Mouse (Mus musculus): ENCODE measurements around the gene Lsg1. TPM values are rescaled to one million over a fixed set of nuclear protein-coding genes. Genes with fewer than 3 reads are reported as not detected.

Gene Lsg1
- polyA plus RNA-seq, 1 experiment from 2014 or later: 72.8 TPM

- Histone ChIP-seq H3K9me3 (no peaks in the 10 kb centered on the region), H3K9ac (no peak overlapping the region), H3K36me3 (peaks cover 20% of the 10 kb centered on the region), H3K4me2 (replicated peaks) (no peak overlapping the region), H3K4me1 (no peaks in the 10 kb centered on the region), H3K4me3 (no peak overlapping the region), H3K27me3 (replicated peaks) (no peaks in the 10 kb centered on the region), H3K27ac (no peak overlapping the region)
- ATAC-seq (ENCODE audit: low FRiP score, low read depth): no peak
- WGBS: 62% methylated on average over 10 of the region's 10 CpGs
These were observed 65.0 kb downstream of the Lsg1 start for GRCm38 (mm10) chr16:30522253-30522940.

GRCm38 (mm10) chr16:30521147-30521546, 66.2 kb downstream of the Lsg1 start:
- Histone ChIP-seq H3K36me3 (peaks cover 22% of the 10 kb centered on the region), H3K4me1 (no peaks in the 10 kb centered on the region), H3K9me3 (no peaks in the 10 kb centered on the region), H3K9ac (no peak overlapping the region), H3K4me3 (no peak overlapping the region), H3K27me3 (replicated peaks) (no peaks in the 10 kb centered on the region), H3K4me2 (replicated peaks) (no peak overlapping the region), H3K27ac (no peak overlapping the region)
- no peak for ATAC-seq (ENCODE audit: low FRiP score, low read depth)
- WGBS: 62% methylated on average over 3 of the region's 3 CpGs

GRCm38 (mm10) chr16:30520361-30520823, 67.0 kb downstream of the Lsg1 start:
- H3K4me3 ChIP-seq: no peak overlapping the region
- no peak overlapping the region for H3K27ac ChIP-seq
- no peak overlapping the region for H3K9ac ChIP-seq
- ATAC-seq (ENCODE audit: low FRiP score, low read depth): no peak
- H3K4me2 ChIP-seq (replicated peaks): 0 out of 2 replicates have a peak overlapping the region, but pooled peaks have one; percentile 16
- H3K9me3 ChIP-seq: no peaks in the 10 kb centered on the region
- H3K36me3 ChIP-seq: peaks cover 29% of the 10 kb centered on the region
- H3K4me1 ChIP-seq: no peaks in the 10 kb centered on the region
- no peaks in the 10 kb centered on the region for H3K27me3 ChIP-seq (replicated peaks)
- 36% methylated on average over 9 of the region's 9 CpGs for WGBS

- H3K27ac ChIP-seq: no peak overlapping the region
- H3K4me2 ChIP-seq (replicated peaks): no peak overlapping the region
- H3K4me1 ChIP-seq: 0 out of 2 replicates have a peak, but pooled peaks cover 2% of the 10 kb centered on the region
- 84% methylated on average over 9 of the region's 9 CpGs for WGBS
- no peak for ATAC-seq (ENCODE audit: low FRiP score, low read depth)
- H3K27me3 ChIP-seq (replicated peaks): no peaks in the 10 kb centered on the region
- peaks cover 28% of the 10 kb centered on the region for H3K36me3 ChIP-seq
- H3K4me3 ChIP-seq: no peak overlapping the region
- H3K9me3 ChIP-seq: no peaks in the 10 kb centered on the region
- H3K9ac ChIP-seq: no peak overlapping the region
These were observed 68.8 kb downstream of the Lsg1 start for GRCm38 (mm10) chr16:30518635-30519034.

GRCm38 (mm10) chr16:30517666-30518283, 69.6 kb downstream of the Lsg1 start:
- H3K4me2 ChIP-seq (replicated peaks): no peak overlapping the region
- WGBS: 74% methylated on average over 11 of the region's 11 CpGs
- H3K4me3 ChIP-seq: no peak overlapping the region
- no peaks in the 10 kb centered on the region for H3K27me3 ChIP-seq (replicated peaks)
- peaks cover 28% of the 10 kb centered on the region for H3K36me3 ChIP-seq
- H3K4me1 ChIP-seq: 0 out of 2 replicates have a peak, but pooled peaks cover 7% of the 10 kb centered on the region
- ATAC-seq (ENCODE audit: low FRiP score, low read depth): no peak
- no peak overlapping the region for H3K27ac ChIP-seq
- H3K9ac ChIP-seq: no peak overlapping the region
- H3K9me3 ChIP-seq: no peaks in the 10 kb centered on the region

GRCm38 (mm10) chr16:30516993-30517392, 70.4 kb downstream of the Lsg1 start:
- H3K9ac ChIP-seq: no peak overlapping the region
- ATAC-seq (ENCODE audit: low FRiP score, low read depth): no peak
- H3K9me3 ChIP-seq: no peaks in the 10 kb centered on the region
- H3K36me3 ChIP-seq: peaks cover 21% of the 10 kb centered on the region
- H3K27ac ChIP-seq: no peak overlapping the region
- 0 out of 2 replicates have a peak, but pooled peaks cover 15% of the 10 kb centered on the region for H3K4me1 ChIP-seq
- 95% methylated on average over 9 of the region's 9 CpGs for WGBS
- no peaks in the 10 kb centered on the region for H3K27me3 ChIP-seq (replicated peaks)
- no peak overlapping the region for H3K4me2 ChIP-seq (replicated peaks)
- H3K4me3 ChIP-seq: no peak overlapping the region

GRCm38 (mm10) chr16:30515418-30515817, 72.0 kb downstream of the Lsg1 start:
- peaks cover 19% of the 10 kb centered on the region for H3K36me3 ChIP-seq
- H3K9me3 ChIP-seq: no peaks in the 10 kb centered on the region
- no peak overlapping the region for H3K4me2 ChIP-seq (replicated peaks)
- H3K27me3 ChIP-seq (replicated peaks): no peaks in the 10 kb centered on the region
- H3K9ac ChIP-seq: no peak overlapping the region
- ATAC-seq (ENCODE audit: low FRiP score, low read depth): no peak
- peaks cover 23% of the 10 kb centered on the region for H3K4me1 ChIP-seq
- no peak overlapping the region for H3K27ac ChIP-seq
- no peak overlapping the region for H3K4me3 ChIP-seq
- WGBS: 68% methylated on average over 12 of the region's 12 CpGs

- Histone ChIP-seq H3K4me1 (peaks cover 27% of the 10 kb centered on the region), H3K9me3 (no peaks in the 10 kb centered on the region), H3K27me3 (replicated peaks) (no peaks in the 10 kb centered on the region), H3K36me3 (peaks cover 19% of the 10 kb centered on the region), H3K9ac (no peak overlapping the region), H3K4me3 (no peak overlapping the region), H3K27ac (no peak overlapping the region), H3K4me2 (replicated peaks) (no peak overlapping the region)
- WGBS: 74% methylated on average over 20 of the region's 20 CpGs
- ATAC-seq (ENCODE audit: low FRiP score, low read depth): peak; percentile 34; the same call in 1 of the 2 replicates
These were observed 74.1 kb downstream of the Lsg1 start for GRCm38 (mm10) chr16:30513050-30514024.

- H3K4me2 ChIP-seq (replicated peaks): peak overlapping the region; percentile 70
- H3K36me3 ChIP-seq: peaks cover 19% of the 10 kb centered on the region
- H3K27ac ChIP-seq: no peak overlapping the region
- no peak overlapping the region for H3K9ac ChIP-seq
- peaks cover 27% of the 10 kb centered on the region for H3K4me1 ChIP-seq
- no peak overlapping the region for H3K4me3 ChIP-seq
- no peak for ATAC-seq (ENCODE audit: low FRiP score, low read depth)
- H3K27me3 ChIP-seq (replicated peaks): no peaks in the 10 kb centered on the region
- H3K9me3 ChIP-seq: no peaks in the 10 kb centered on the region
- 58% methylated on average over 8 of the region's 8 CpGs for WGBS
These were observed 74.9 kb downstream of the Lsg1 start for GRCm38 (mm10) chr16:30512375-30513049.

- 84% methylated on average over 13 of the region's 13 CpGs for WGBS
- H3K4me1 ChIP-seq: peaks cover 27% of the 10 kb centered on the region
- peaks cover 19% of the 10 kb centered on the region for H3K36me3 ChIP-seq
- H3K27me3 ChIP-seq (replicated peaks): no peaks in the 10 kb centered on the region
- H3K4me3 ChIP-seq: peak overlapping the region; percentile 57
- no peak overlapping the region for H3K27ac ChIP-seq
- no peak for ATAC-seq (ENCODE audit: low FRiP score, low read depth)
- no peaks in the 10 kb centered on the region for H3K9me3 ChIP-seq
- H3K4me2 ChIP-seq (replicated peaks): peak overlapping the region; percentile 70
- peak overlapping the region; percentile 75 for H3K9ac ChIP-seq
These were observed 75.6 kb downstream of the Lsg1 start for GRCm38 (mm10) chr16:30511563-30512340.
